Mouse (Mus musculus) intestine, postnatal 0 days (tissue): Measurements from ENCODE around the gene Lgr4. TPM values are rescaled to one million over a fixed set of nuclear protein-coding genes. Genes with fewer than 3 reads are reported as not detected.
"Not testable (repeated sequence)": the region's sequence is repeated elsewhere in the genome, so short reads cannot be mapped to it uniquely, and the experiment has no call there.

Source experiments
- ATAC-seq: fragments of 200-750 bp; cut with Nextera tagmentation; 2 replicates; pipeline ENCODE4 v1.8.0; 2017; ENCODE audit warnings: mild to moderate bottlenecking, moderate TSS enrichment, moderate library complexity
- H3K27ac ChIP-seq: fragments of 300-500 bp; sonication (generic); 2 replicates; pipeline ENCODE4 v1.5.1; 2014; ENCODE audit warnings: mild to moderate bottlenecking, low read depth, low read length, moderate library complexity
- H3K27me3 ChIP-seq: fragments of 300-500 bp; sonication (generic); replicated peaks from 2 replicates; pipeline ENCODE4 v1.6.1; 2014; ENCODE audit warnings: low read length, mixed read lengths; ENCODE audit not compliant: control insufficient read depth, insufficient read depth
- H3K36me3 ChIP-seq: fragments of 300-500 bp; sonication (generic); 2 replicates; pipeline ENCODE4 v1.6.1; 2014; ENCODE audit warnings: mild to moderate bottlenecking, moderate library complexity; ENCODE audit not compliant: control insufficient read depth, insufficient read depth
- H3K4me1 ChIP-seq: fragments of 300-500 bp; sonication (generic); replicated peaks from 2 replicates; pipeline ENCODE4 v1.6.1; 2014; ENCODE audit warnings: antibody characterized with exemption, low read length, mixed read lengths; ENCODE audit not compliant: control insufficient read depth, insufficient read depth
- H3K4me2 ChIP-seq: fragments of 300-500 bp; sonication (generic); replicated peaks from 2 replicates; pipeline ENCODE4 v1.6.1; 2014; ENCODE audit warnings: low read depth, mild to moderate bottlenecking, moderate library complexity
- H3K4me3 ChIP-seq: fragments of 300-500 bp; sonication (generic); 2 replicates; pipeline ENCODE4 v1.5.1; 2014; ENCODE audit warnings: low read depth, low read length
- H3K9ac ChIP-seq: fragments of 300-500 bp; sonication (generic); 2 replicates; pipeline ENCODE4 v1.6.1; 2014; ENCODE audit warnings: mild to moderate bottlenecking, low read depth, low read length
- H3K9me3 ChIP-seq: fragments of 300-500 bp; sonication (generic); 2 replicates; pipeline ENCODE4 v1.6.1; 2016; ENCODE audit warnings: mixed run types; ENCODE audit not compliant: control insufficient read depth
- CTCF ChIP-seq: sonication (generic); IDR thresholded peaks from 2 replicates; pipeline ENCODE4 v1.5.1; 2016; ENCODE audit warnings: low read depth, mild to moderate bottlenecking, control low read depth, antibody characterized with exemption, moderate library complexity
- WGBS: fragments of 180-500 bp; shearing (Covaris S2); extraction: QIAGEN DNeasy Blood & Tissue Kit; methylation state at CpG from one replicate; pipeline ENCODE4 v1.1.7; 2014; 5-methylcytosine and 5-hydroxymethylcytosine counted together
- polyA plus RNA-seq: library from polyadenylated mRNA; unstranded; fragments of >200 nt; fragmentation: Nextera tagmentation; extraction: Ambion mirVana; gene quantifications from 2 replicates; pipeline ENCODE4 v1.2.1, GENCODE M21; 2015

Gene Lgr4
- 15.0 and 15.9 TPM in 2 replicates for polyA plus RNA-seq

GRCm38 (mm10) chr2:109917496-109918413 lies at the start of gene Lgr4:
Lgr4 (plus strand) TSS chr2:109917647.
- Histone ChIP-seq H3K9me3 (no peaks in the 10 kb centered on the region), H3K27ac (peak within 1 kb of the TSS; percentile 98), H3K36me3 (no peaks in the 10 kb centered on the region), H3K4me2 (peak within 1 kb of the TSS; percentile 71), H3K9ac (peak within 1 kb of the TSS; percentile 94), H3K27me3 (no peaks in the 10 kb centered on the region), H3K4me1 (peaks cover 7% of the 10 kb centered on the region; the same call in 1 of the 2 replicates), H3K4me3 (peak within 1 kb of the TSS; percentile 90)
- WGBS, result under 1% methylated on average over 105 of the region's 111 CpGs
- ATAC-seq, result peak; percentile 99
- TF ChIP-seq CTCF, result peak; percentile 32

GRCm38 (mm10) chr2:109879429-109879828 lies 38.0 kb upstream of the Lgr4 start:
- ATAC-seq, result peak; percentile 70; the same call in 1 of the 2 replicates
- H3K27ac ChIP-seq, H3K4me1 ChIP-seq, H3K27me3 ChIP-seq, H3K4me3 ChIP-seq, H3K9ac ChIP-seq, H3K36me3 ChIP-seq, H3K4me2 ChIP-seq, H3K9me3 ChIP-seq: not testable (repeated sequence)
- 85% methylated on average over 4 of the region's 4 CpGs for WGBS

DNA sequence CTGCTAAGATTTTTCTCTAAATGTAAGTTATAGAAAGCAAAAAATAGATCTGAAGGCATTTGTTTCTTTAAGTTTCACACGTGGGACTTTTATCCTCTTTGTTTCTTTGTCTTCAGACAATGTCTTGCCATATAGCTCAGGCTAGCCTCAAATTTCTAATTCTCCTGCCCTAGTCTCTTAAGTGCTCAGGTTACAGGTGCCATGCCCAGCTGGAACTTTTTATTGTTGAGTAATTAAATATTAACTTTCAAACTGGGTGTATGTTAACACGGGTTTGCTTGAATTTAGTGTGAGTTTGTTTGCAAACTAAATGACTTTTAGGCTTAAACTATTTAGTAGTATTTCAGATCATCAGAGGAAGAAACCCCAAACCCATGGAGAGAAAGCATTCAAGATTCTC lies 36.3 kb upstream of the Lgr4 start:
- no peak; the same call in 1 of the 2 replicates for ATAC-seq
- 34% methylated on average over 2 of the region's 2 CpGs for WGBS
- no peak overlapping the region for H3K27ac ChIP-seq

DNA sequence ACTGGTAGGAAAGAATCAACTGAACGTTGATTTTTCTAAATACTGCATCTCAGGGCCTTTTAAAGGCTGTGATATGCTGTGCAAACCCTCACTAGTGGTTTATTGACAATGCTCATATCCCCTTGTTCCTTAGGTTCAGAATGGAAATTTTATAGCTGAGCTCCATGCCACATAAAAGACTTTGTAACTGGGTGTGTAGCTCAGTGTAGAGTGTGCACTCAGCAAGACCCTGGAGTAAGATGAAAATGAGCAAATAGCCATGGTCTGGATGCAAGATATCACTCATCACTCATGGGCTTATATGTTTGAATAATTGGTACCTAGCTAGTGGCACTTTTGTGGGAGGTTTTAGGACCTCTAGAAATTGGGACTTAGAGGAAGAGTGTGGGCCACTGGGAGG lies 35.8 kb upstream of the Lgr4 start:
- Histone ChIP-seq H3K4me3 (no peak overlapping the region), H3K4me1 (no peaks in the 10 kb centered on the region), H3K9me3 (no peaks in the 10 kb centered on the region), H3K27ac (no peak overlapping the region), H3K9ac (no peak overlapping the region), H3K4me2 (no peak overlapping the region), H3K27me3 (no peaks in the 10 kb centered on the region), H3K36me3 (no peaks in the 10 kb centered on the region)
- ATAC-seq, result no peak
- WGBS, result 40% methylated on average over 1 of the region's 1 CpGs
- no peak for TF ChIP-seq CTCF

More for the DNA sequence above, 36.3 kb upstream of the Lgr4 start:
- no peak for TF ChIP-seq CTCF
- Histone ChIP-seq H3K4me3 (no peak overlapping the region), H3K36me3 (no peaks in the 10 kb centered on the region), H3K4me1 (no peaks in the 10 kb centered on the region), H3K27me3 (no peaks in the 10 kb centered on the region), H3K9me3 (no peaks in the 10 kb centered on the region), H3K4me2 (no peak overlapping the region), H3K9ac (no peak overlapping the region)

- no peaks in the 10 kb centered on the region for H3K36me3 ChIP-seq
- no peak overlapping the region for H3K4me3 ChIP-seq
- no peaks in the 10 kb centered on the region for H3K4me1 ChIP-seq
- no peaks in the 10 kb centered on the region for H3K27me3 ChIP-seq
- H3K27ac ChIP-seq, result no peak overlapping the region
- ATAC-seq, result no peak
- H3K9ac ChIP-seq, result no peak overlapping the region
- TF ChIP-seq CTCF, result no peak
- H3K4me2 ChIP-seq, result no peak overlapping the region
- WGBS, result 74% methylated on average over 4 of the region's 4 CpGs
- no peaks in the 10 kb centered on the region for H3K9me3 ChIP-seq
These were observed 33.3 kb upstream of the Lgr4 start for GRCm38 (mm10) chr2:109884106-109884505.

- TF ChIP-seq CTCF, result no peak
- no peak overlapping the region for H3K4me2 ChIP-seq
- H3K27ac ChIP-seq, result no peak overlapping the region
- H3K9ac ChIP-seq, result no peak overlapping the region
- no peaks in the 10 kb centered on the region for H3K36me3 ChIP-seq
- no peak overlapping the region for H3K4me3 ChIP-seq
- no peaks in the 10 kb centered on the region for H3K4me1 ChIP-seq
- no peaks in the 10 kb centered on the region for H3K27me3 ChIP-seq
- WGBS, result 71% methylated on average over 4 of the region's 4 CpGs
- no peaks in the 10 kb centered on the region for H3K9me3 ChIP-seq
- ATAC-seq, result no peak
These were observed 32.9 kb upstream of the Lgr4 start for GRCm38 (mm10) chr2:109884507-109884906.
